Mouse (Mus musculus): ENCODE results near the gene Pomgnt1. TPM values are rescaled to one million over a fixed set of nuclear protein-coding genes. Genes with fewer than 3 reads are reported as not detected.

Gene Pomgnt1
- total RNA-seq, 2 experiments from 2014 or later, result 6.8 to 7.9 TPM

Other genes starting within 250 kb of the Pomgnt1 start
- not detected in 2 replicates for gene Kncn, start 239.4 kb upstream of the Pomgnt1 start, total RNA-seq (2015; ENCODE audit: low replicate concordance)
- not detected in 2 replicates for gene Kncn, start 239.4 kb upstream of the Pomgnt1 start, total RNA-seq (2017; ENCODE audit: low replicate concordance)
- not detected in 2 replicates for gene 6430628N08Rik, start 233.2 kb upstream of the Pomgnt1 start, total RNA-seq (2015; ENCODE audit: low replicate concordance)
- not detected in 2 replicates for gene 6430628N08Rik, start 233.2 kb upstream of the Pomgnt1 start, total RNA-seq (2017; ENCODE audit: low replicate concordance)
- gene Dmbx1, start 183.9 kb upstream of the Pomgnt1 start, total RNA-seq (2015; ENCODE audit: low replicate concordance), result not detected in 2 replicates
- gene Dmbx1, start 183.9 kb upstream of the Pomgnt1 start, total RNA-seq (2017; ENCODE audit: low replicate concordance), result not detected in 2 replicates
- 2.1 TPM in 1 of 2 replicates, not detected in the other for gene Faah, start 105.9 kb upstream of the Pomgnt1 start, total RNA-seq (2015; ENCODE audit: low replicate concordance)
- 1.3 TPM in 1 of 2 replicates, not detected in the other for gene Faah, start 105.9 kb upstream of the Pomgnt1 start, total RNA-seq (2017; ENCODE audit: low replicate concordance)
- gene Nsun4, start 70.0 kb upstream of the Pomgnt1 start, total RNA-seq (2015; ENCODE audit: low replicate concordance), result 2.5 and 2.9 TPM in 2 replicates
- 0.43 and 1.1 TPM in 2 replicates for gene Nsun4, start 70.0 kb upstream of the Pomgnt1 start, total RNA-seq (2017; ENCODE audit: low replicate concordance)
- gene Uqcrh, start 48.8 kb upstream of the Pomgnt1 start, total RNA-seq (2015; ENCODE audit: low replicate concordance), result 197 and 223 TPM in 2 replicates
- gene Uqcrh, start 48.8 kb upstream of the Pomgnt1 start, total RNA-seq (2017; ENCODE audit: low replicate concordance), result 191 and 235 TPM in 2 replicates
- gene Lrrc41, start 48.6 kb upstream of the Pomgnt1 start, total RNA-seq (2015; ENCODE audit: low replicate concordance), result 3.5 and 9.0 TPM in 2 replicates
- gene Lrrc41, start 48.6 kb upstream of the Pomgnt1 start, total RNA-seq (2017; ENCODE audit: low replicate concordance), result 1.3 and 3.3 TPM in 2 replicates
- gene Rad54l, start 150 bp upstream of the Pomgnt1 start, total RNA-seq (2015; ENCODE audit: low replicate concordance), result 7.7 and 8.1 TPM in 2 replicates
- gene Rad54l, start 150 bp upstream of the Pomgnt1 start, total RNA-seq (2017; ENCODE audit: low replicate concordance), result 14.8 and 16.8 TPM in 2 replicates
- gene Lurap1, start 27.5 kb downstream of the Pomgnt1 start, total RNA-seq (2015; ENCODE audit: low replicate concordance), result not detected in 2 replicates
- gene Lurap1, start 27.5 kb downstream of the Pomgnt1 start, total RNA-seq (2017; ENCODE audit: low replicate concordance), result not detected in 2 replicates
- not detected in 2 replicates for gene Tspan1, start 43.8 kb downstream of the Pomgnt1 start, total RNA-seq (2015; ENCODE audit: low replicate concordance)
- gene Tspan1, start 43.8 kb downstream of the Pomgnt1 start, total RNA-seq (2017; ENCODE audit: low replicate concordance), result not detected in 2 replicates
- gene 1700042G07Rik, start 49.5 kb downstream of the Pomgnt1 start, total RNA-seq (2015; ENCODE audit: low replicate concordance), result not detected in 2 replicates
- gene 1700042G07Rik, start 49.5 kb downstream of the Pomgnt1 start, total RNA-seq (2017; ENCODE audit: low replicate concordance), result not detected in 2 replicates
- 0.84 TPM in 1 of 2 replicates, not detected in the other for gene Gm49337, start 49.5 kb downstream of the Pomgnt1 start, total RNA-seq (2015; ENCODE audit: low replicate concordance)
- not detected in 2 replicates for gene Gm49337, start 49.5 kb downstream of the Pomgnt1 start, total RNA-seq (2017; ENCODE audit: low replicate concordance)
- gene Pik3r3, start 97.8 kb downstream of the Pomgnt1 start, total RNA-seq (2015; ENCODE audit: low replicate concordance), result not detected in 2 replicates
- gene Pik3r3, start 97.8 kb downstream of the Pomgnt1 start, total RNA-seq (2017; ENCODE audit: low replicate concordance), result 0.26 and 0.84 TPM in 2 replicates

Measured in erythroblast, adult 5-6 weeks (primary cell).